Mouse (Mus musculus): Measurements from ENCODE around the gene Vgll4. TPM values are rescaled to one million over a fixed set of nuclear protein-coding genes. Genes with fewer than 3 reads are reported as not detected.
"Not testable (repeated sequence)": the region's sequence is repeated elsewhere in the genome, so short reads cannot be mapped to it uniquely, and the experiment has no call there.

Vgll4 gene
- total RNA-seq, 2 experiments from 2014 or later: 11.7 to 19.0 TPM

- no peak for DNase-seq (ENCODE audit: low spot score)
These were observed 74.6 kb downstream of the Vgll4 start for GRCm38 (mm10) chr6:114895191-114895590.

GRCm38 (mm10) chr6:114894548-114895106 lies 75.2 kb downstream of the Vgll4 start:
- no peak for DNase-seq (ENCODE audit: low spot score)

- DNase-seq (ENCODE audit: low spot score): peak; percentile 89
These were observed 76.2 kb downstream of the Vgll4 start for GRCm38 (mm10) chr6:114893427-114894209.

GRCm38 (mm10) chr6:114892363-114892762 lies 77.4 kb downstream of the Vgll4 start:
- peak; percentile 60 for DNase-seq (ENCODE audit: low spot score)

- DNase-seq (ENCODE audit: low spot score): no peak
These were observed 78.0 kb downstream of the Vgll4 start for GRCm38 (mm10) chr6:114891771-114892170.

- no peak for DNase-seq (ENCODE audit: low spot score)
These were observed 78.5 kb downstream of the Vgll4 start for GRCm38 (mm10) chr6:114891272-114891671.

- peak; percentile 92 for DNase-seq (ENCODE audit: low spot score)
These were observed 79.2 kb downstream of the Vgll4 start for GRCm38 (mm10) chr6:114890411-114891115.

- not testable (repeated sequence) for DNase-seq (ENCODE audit: low spot score)
These were observed 79.8 kb downstream of the Vgll4 start for GRCm38 (mm10) chr6:114889971-114890370.

GRCm38 (mm10) chr6:114888922-114889321 lies 80.9 kb downstream of the Vgll4 start:
- DNase-seq (ENCODE audit: low spot score): peak; percentile 74

- peak; percentile 48 for DNase-seq (ENCODE audit: low spot score)
These were observed 83.1 kb downstream of the Vgll4 start for GRCm38 (mm10) chr6:114886504-114887361.

- no peak for DNase-seq (ENCODE audit: low spot score)
These were observed 83.8 kb downstream of the Vgll4 start for GRCm38 (mm10) chr6:114886012-114886411.

GRCm38 (mm10) chr6:114885129-114885528 lies 84.7 kb downstream of the Vgll4 start:
- no peak for DNase-seq (ENCODE audit: low spot score)

- DNase-seq (ENCODE audit: low spot score): peak; percentile 56
These were observed 86.5 kb downstream of the Vgll4 start for GRCm38 (mm10) chr6:114883261-114883740.

GRCm38 (mm10) chr6:114882675-114883074 lies 87.1 kb downstream of the Vgll4 start:
- DNase-seq (ENCODE audit: low spot score): no peak

GRCm38 (mm10) chr6:114882212-114882611 lies 87.6 kb downstream of the Vgll4 start:
- DNase-seq (ENCODE audit: low spot score): no peak

- no peak for DNase-seq (ENCODE audit: low spot score)
These were observed 89.0 kb downstream of the Vgll4 start for GRCm38 (mm10) chr6:114880798-114881197.

- DNase-seq (ENCODE audit: low spot score): no peak
These were observed 90.8 kb downstream of the Vgll4 start for GRCm38 (mm10) chr6:114878841-114879520.

- DNase-seq (ENCODE audit: low spot score): no peak
These were observed 93.2 kb downstream of the Vgll4 start for GRCm38 (mm10) chr6:114876546-114876945.

GRCm38 (mm10) chr6:114876033-114876432 lies 93.8 kb downstream of the Vgll4 start:
- no peak for DNase-seq (ENCODE audit: low spot score)

GRCm38 (mm10) chr6:114875018-114875558 lies 94.7 kb downstream of the Vgll4 start:
- peak; percentile 92 for DNase-seq (ENCODE audit: low spot score)
